Mouse (Mus musculus): ENCODE measurements around the gene Pfn5. TPM values are rescaled to one million over a fixed set of nuclear protein-coding genes. Genes with fewer than 3 reads are reported as not detected.
"Not testable (repeated sequence)": the region's sequence is repeated elsewhere in the genome, so short reads cannot be mapped to it uniquely, and the experiment has no call there.

Pfn5 gene
- polyA plus RNA-seq (2017; shearing (Covaris generic)): not detected

GRCm38 (mm10) chrX:95557887-95558286 lies at the start of gene Pfn5, which contains the start of gene Asb12:
TSS of gene Pfn5 (plus strand) at chrX:95558104.
TSS of gene Asb12 (minus strand) at chrX:95557987.
- no peak for ATAC-seq

GRCm38 (mm10) chrX:95523883-95524282 lies 34.0 kb upstream of the Pfn5 start:
- ATAC-seq: no peak

DNA sequence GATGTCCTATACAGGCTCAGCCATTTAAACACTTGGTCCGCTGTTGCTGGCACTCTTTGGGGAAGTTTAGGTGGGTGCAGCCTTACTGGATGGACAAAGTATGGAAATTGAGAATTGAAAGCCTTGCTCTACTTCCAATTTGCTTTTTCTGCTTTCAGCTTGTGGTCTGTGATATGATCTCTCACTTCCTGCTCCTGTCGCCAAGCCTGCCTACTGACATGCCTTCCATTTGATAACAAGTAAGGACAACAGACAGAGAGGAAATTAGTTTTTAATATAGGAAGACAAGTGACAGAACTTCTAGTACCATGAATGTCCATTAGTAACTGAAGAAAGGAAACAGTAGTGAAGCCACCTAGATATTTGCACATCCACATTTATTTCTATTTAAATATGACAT lies 32.7 kb upstream of the Pfn5 start:
- no peak for ATAC-seq

GRCm38 (mm10) chrX:95535493-95535892 lies 22.4 kb upstream of the Pfn5 start:
- not testable (repeated sequence) for ATAC-seq

GRCm38 (mm10) chrX:95554321-95554720 lies 3.6 kb upstream of the Pfn5 start:
- ATAC-seq: no peak

DNA sequence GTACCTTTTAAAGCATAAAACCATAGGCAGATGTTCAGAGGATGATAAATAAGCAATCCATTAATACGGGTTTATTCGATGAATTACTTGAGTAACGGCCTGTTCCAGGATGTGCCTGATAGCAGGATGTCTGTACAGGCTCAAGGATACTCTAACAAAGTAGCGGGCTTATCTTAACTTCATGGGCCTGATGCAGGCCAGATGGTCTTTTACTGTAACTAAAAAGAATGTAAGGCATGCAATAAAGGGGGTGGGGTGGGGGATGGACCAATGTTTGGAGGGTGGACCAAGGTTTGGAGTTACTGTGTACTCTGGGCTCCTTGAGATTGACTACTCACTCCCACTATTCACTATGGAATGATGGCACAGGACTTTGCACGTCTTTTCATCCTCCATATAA lies 42.7 kb downstream of the Pfn5 start:
- ATAC-seq: no peak

Other genes starting within 250 kb of the Pfn5 start
- 1 to 10 TPM; 2.4 to 6.7 (median 6.3) TPM for gene Amer1, start 113.2 kb upstream of the Pfn5 start, polyA plus RNA-seq (2017; shearing (Covaris generic))
- gene Asb12, start 117 bp upstream of the Pfn5 start, polyA plus RNA-seq (2017; shearing (Covaris generic)): not detected
- 1 to 10 TPM; 3.7 to 4.9 (median 4.2) TPM for gene Zc4h2, start 100.4 kb downstream of the Pfn5 start, polyA plus RNA-seq (2017; shearing (Covaris generic))
- gene Zc3h12b, start 153.6 kb downstream of the Pfn5 start, polyA plus RNA-seq (2017; shearing (Covaris generic)): 1 to 10 TPM in 2 of 3 experiments, under 1 TPM in 1; 0.44 to 2.4 (median 1.7) TPM

Data from inflammation-experienced regulatory T-cells, adult 6 months (primary cell).